Mouse (Mus musculus) heart, adult 2 months (tissue): Measurements from ENCODE around the gene Ttc4. TPM values are rescaled to one million over a fixed set of nuclear protein-coding genes. Genes with fewer than 3 reads are reported as not detected.
A peak's percentile ranks its signal among the peaks of the same experiment; 100 is the strongest.

Source experiments
- DNase-seq, 2 experiments: peaks; one replicate each; pipeline ENCODE4 v3.0.0; 2021
- H3K27ac ChIP-seq: fragments of 200-600 bp; 2 replicates; pipeline ENCODE4 v1.8.1; 2022
- H3K27me3 ChIP-seq: fragments of 200-500 bp; 2 replicates; pipeline ENCODE4 v1.6.1; 2012; ENCODE audit warnings: mild to moderate bottlenecking, low read length, inconsistent platforms, mixed read lengths; ENCODE audit not compliant: control insufficient read depth, insufficient read depth
- H3K36me3 ChIP-seq: fragments of 200-500 bp; 2 replicates; pipeline ENCODE4 v1.6.1; 2012; ENCODE audit warnings: low read length, inconsistent platforms; ENCODE audit not compliant: control insufficient read depth, insufficient read depth
- H3K4me1 ChIP-seq: fragments of 200-500 bp; 2 replicates; pipeline ENCODE4 v1.6.1; 2011; ENCODE audit warnings: low read length; ENCODE audit not compliant: control insufficient read depth, insufficient read depth
- H3K4me3 ChIP-seq: fragments of 200-600 bp; 2 replicates; pipeline ENCODE4 v1.8.1; 2022
- H3K79me2 ChIP-seq: fragments of 200-500 bp; replicated peaks from 2 replicates; pipeline ENCODE4 v1.6.1; 2012; ENCODE audit warnings: mild to moderate bottlenecking, inconsistent platforms, low read length, moderate library complexity, mixed read lengths; ENCODE audit not compliant: control insufficient read depth, insufficient read depth
- H3K9ac ChIP-seq: fragments of 200-500 bp; 2 replicates; pipeline ENCODE4 v1.6.1; 2012; ENCODE audit warnings: low read depth, mild to moderate bottlenecking, control low read depth, inconsistent platforms, low read length, mixed read lengths
- CTCF ChIP-seq: fragments of 200-600 bp; IDR thresholded peaks from 2 replicates; pipeline ENCODE4 v1.8.1; 2022; ENCODE audit warnings: antibody characterized with exemption, mild to moderate bottlenecking, moderate library complexity
- EP300 ChIP-seq: fragments of 200-500 bp; IDR thresholded peaks from 2 replicates; pipeline ENCODE4 v1.6.1; 2011; ENCODE audit warnings: low read depth, low read length, control low read depth; ENCODE audit not compliant: insufficient read depth
- POLR2A ChIP-seq: fragments of 200-500 bp; IDR thresholded peaks from 2 replicates; pipeline ENCODE4 v1.6.1; 2011; ENCODE audit warnings: mild to moderate bottlenecking, low read depth, low read length, control low read depth; ENCODE audit not compliant: insufficient read depth
- WGBS: fragments of 180-500 bp; shearing (Covaris S2); methylation state at CpG from one replicate; pipeline ENCODE4 v1.1.7; 2018; 5-methylcytosine and 5-hydroxymethylcytosine counted together
- intact Hi-C: fragments of 180-260 bp; cut with DNase I; formaldehyde crosslinking; loops from one replicate; pipeline ENCODE4 v1.15.1; 2025
- polyA plus RNA-seq: library from polyadenylated mRNA; depleted of rRNA; stranded (reverse); fragments of >200 nt; gene quantifications from 2 replicates; pipeline ENCODE4 v1.2.3, GENCODE M21; 2012
- total RNA-seq, 2 experiments: library from RNA; stranded (reverse); gene quantifications; 2 replicates each; pipeline ENCODE4 v1.2.3; 2021

Gene Ttc4
- total and polyA plus RNA-seq, 3 experiments: 16.9 to 28.7 (median 18.5) TPM

GRCm38 (mm10) chr4:106680955-106681354 lies 2.2 kb upstream of the Ttc4 start:
- Histone ChIP-seq H3K36me3 (peaks cover 3% of the 10 kb centered on the region; the same call in 1 of the 2 replicates), H3K27ac (no peak overlapping the region), H3K9ac (no peak overlapping the region), H3K4me1 (peaks cover 2% of the 10 kb centered on the region), H3K27me3 (no peaks in the 10 kb centered on the region), H3K4me3 (no peak overlapping the region), H3K79me2 (no peaks in the 10 kb centered on the region)
- WGBS: 45% methylated on average over 2 of the region's 2 CpGs
- intact Hi-C loops: no loop called here
- no peak for TF ChIP-seq POLR2A
- no peak for TF ChIP-seq EP300
- no peak for TF ChIP-seq CTCF
- no peak for DNase-seq

GRCm38 (mm10) chr4:106679152-106679551 lies 408 bp upstream of the Ttc4 start:
- H3K36me3 ChIP-seq: peaks cover 3% of the 10 kb centered on the region; the same call in 1 of the 2 replicates
- no peaks in the 10 kb centered on the region for H3K27me3 ChIP-seq
- 50% methylated on average over 3 of the region's 3 CpGs for WGBS
- peaks cover 2% of the 10 kb centered on the region for H3K4me1 ChIP-seq
- H3K9ac ChIP-seq: no peak overlapping the region
- no peak for DNase-seq
- intact Hi-C loops: loop anchor here (2.0 kb wide), 1 partner anchor 28 kb away; the partner anchor contains the start of gene Pars2
- TF ChIP-seq EP300: no peak
- TF ChIP-seq POLR2A: no peak
- TF ChIP-seq CTCF: no peak
- H3K79me2 ChIP-seq: no peaks in the 10 kb centered on the region
- no peak overlapping the region for H3K27ac ChIP-seq
- peak overlapping the region; percentile 80 for H3K4me3 ChIP-seq

- peaks cover 3% of the 10 kb centered on the region; the same call in 1 of the 2 replicates for H3K36me3 ChIP-seq
- WGBS: 84% methylated on average over 5 of the region's 5 CpGs
- no peak overlapping the region for H3K9ac ChIP-seq
- no peaks in the 10 kb centered on the region for H3K27me3 ChIP-seq
- no peak for DNase-seq
- H3K4me1 ChIP-seq: peaks cover 2% of the 10 kb centered on the region
- intact Hi-C loops: no loop called here
- no peak overlapping the region for H3K27ac ChIP-seq
- H3K79me2 ChIP-seq: no peaks in the 10 kb centered on the region
- no peak overlapping the region for H3K4me3 ChIP-seq
- no peak for TF ChIP-seq EP300
- TF ChIP-seq CTCF: no peak
- no peak for TF ChIP-seq POLR2A
These were observed 2.0 kb downstream of the Ttc4 start for GRCm38 (mm10) chr4:106676749-106677148.

- 89% methylated on average over 2 of the region's 2 CpGs for WGBS
- intact Hi-C loops: no loop called here
- TF ChIP-seq EP300 (no peak), POLR2A (no peak), CTCF (no peak)
- Histone ChIP-seq H3K4me1 (no peaks in the 10 kb centered on the region), H3K79me2 (no peaks in the 10 kb centered on the region), H3K27ac (no peak overlapping the region), H3K27me3 (no peaks in the 10 kb centered on the region), H3K9ac (no peak overlapping the region), H3K36me3 (no peaks in the 10 kb centered on the region), H3K4me3 (no peak overlapping the region)
- no peak for DNase-seq
These were observed 12.2 kb downstream of the Ttc4 start for GRCm38 (mm10) chr4:106666546-106666945.

GRCm38 (mm10) chr4:106665673-106666072 lies 13.1 kb downstream of the Ttc4 start:
- intact Hi-C loops: no loop called here
- TF ChIP-seq CTCF: no peak
- no peak for TF ChIP-seq POLR2A
- TF ChIP-seq EP300: no peak
- no peak overlapping the region for H3K27ac ChIP-seq
- H3K9ac ChIP-seq: no peak overlapping the region
- no peak for DNase-seq
- no peaks in the 10 kb centered on the region for H3K79me2 ChIP-seq
- no peaks in the 10 kb centered on the region for H3K4me1 ChIP-seq
- WGBS: 91% methylated on average over 10 of the region's 10 CpGs
- no peaks in the 10 kb centered on the region for H3K27me3 ChIP-seq
- H3K36me3 ChIP-seq: no peaks in the 10 kb centered on the region
- no peak overlapping the region for H3K4me3 ChIP-seq

- Histone ChIP-seq H3K27ac (no peak overlapping the region), H3K4me3 (no peak overlapping the region), H3K27me3 (no peaks in the 10 kb centered on the region), H3K9ac (no peak overlapping the region), H3K79me2 (no peaks in the 10 kb centered on the region), H3K4me1 (no peaks in the 10 kb centered on the region), H3K36me3 (no peaks in the 10 kb centered on the region)
- TF ChIP-seq EP300 (no peak), POLR2A (no peak)
- intact Hi-C loops: no loop called here
- WGBS: 81% methylated on average over 2 of the region's 2 CpGs
- DNase-seq: no peak
These were observed 13.5 kb downstream of the Ttc4 start for GRCm38 (mm10) chr4:106665269-106665668.
